Mouse (Mus musculus): ENCODE results near the gene Mmp7. TPM values are rescaled to one million over a fixed set of nuclear protein-coding genes. Genes with fewer than 3 reads are reported as not detected.

The Mmp7 gene
- polyA plus RNA-seq, 1 experiment from 2014 or later = not detected

DNA sequence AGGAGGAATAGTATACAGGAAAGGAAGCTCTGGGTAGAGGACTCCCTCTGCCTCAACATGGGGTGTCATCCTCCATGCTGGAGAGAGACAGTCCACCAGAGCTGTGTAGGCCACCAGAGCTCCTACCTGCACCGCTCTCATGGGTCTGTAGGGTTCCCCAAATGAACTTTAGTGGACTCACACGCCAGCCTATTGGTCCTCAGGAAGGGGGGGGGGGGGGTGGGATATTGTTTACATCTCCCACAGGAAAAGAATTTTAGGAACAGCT lies 23.0 kb downstream of the Mmp7 start:
- H3K27ac ChIP-seq = no peak overlapping the region
- no peak overlapping the region for H3K4me2 ChIP-seq (replicated peaks)
- no peak overlapping the region for H3K9ac ChIP-seq
- no peak for DNase-seq (ENCODE audit: low spot score)
- H3K4me3 ChIP-seq (replicated peaks; ENCODE audit: low read length) = no peak overlapping the region
- no peaks in the 10 kb centered on the region for H3K4me1 ChIP-seq (replicated peaks; ENCODE audit: control insufficient read depth, insufficient read depth, low read length)
- no peaks in the 10 kb centered on the region for H3K9me3 ChIP-seq (ENCODE audit: control insufficient read depth, low read length)
- no peaks in the 10 kb centered on the region for H3K27me3 ChIP-seq (ENCODE audit: control insufficient read depth, insufficient read depth, low read length)
- 71% methylated on average over 2 of the region's 2 CpGs for WGBS
- no peak for ATAC-seq (ENCODE audit: low FRiP score)
- H3K36me3 ChIP-seq (replicated peaks; ENCODE audit: control insufficient read depth, insufficient read depth) = no peaks in the 10 kb centered on the region

GRCm38 (mm10) chr9:7721543-7721942 lies 29.7 kb downstream of the Mmp7 start:
- Histone ChIP-seq H3K4me1 (replicated peaks; ENCODE audit: control insufficient read depth, insufficient read depth, low read length) (no peaks in the 10 kb centered on the region), H3K27me3 (ENCODE audit: control insufficient read depth, insufficient read depth, low read length) (no peaks in the 10 kb centered on the region), H3K9me3 (ENCODE audit: control insufficient read depth, low read length) (no peaks in the 10 kb centered on the region), H3K27ac (no peak overlapping the region), H3K36me3 (replicated peaks; ENCODE audit: control insufficient read depth, insufficient read depth) (no peaks in the 10 kb centered on the region), H3K4me3 (replicated peaks; ENCODE audit: low read length) (no peak overlapping the region), H3K4me2 (replicated peaks) (no peak overlapping the region), H3K9ac (no peak overlapping the region)
- 76% methylated on average over 1 of the region's 1 CpGs for WGBS
- DNase-seq (ENCODE audit: low spot score) (no peak), ATAC-seq (ENCODE audit: low FRiP score) (no peak)

DNA sequence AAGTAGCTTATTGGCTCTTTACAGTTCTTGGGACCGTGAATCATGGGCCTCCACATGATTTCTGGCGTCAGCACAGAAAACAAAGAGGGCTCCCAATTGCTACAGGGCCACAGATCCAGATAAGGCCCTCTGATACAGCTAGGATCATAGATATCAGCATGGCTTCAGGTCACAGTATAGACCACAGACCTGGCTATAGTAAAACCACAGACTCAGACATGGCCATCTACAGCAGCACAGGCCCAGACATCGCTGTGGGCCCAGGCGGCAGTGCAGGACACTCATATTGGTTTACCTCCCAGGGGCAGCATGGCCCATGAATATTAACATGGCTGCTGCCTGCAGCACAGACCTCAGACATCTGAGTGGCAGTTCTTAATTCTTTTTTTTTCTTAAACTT lies 37.1 kb downstream of the Mmp7 start:
- H3K4me1 ChIP-seq (replicated peaks; ENCODE audit: control insufficient read depth, insufficient read depth, low read length) = no peaks in the 10 kb centered on the region
- H3K9me3 ChIP-seq (ENCODE audit: control insufficient read depth, low read length) = no peaks in the 10 kb centered on the region
- H3K27ac ChIP-seq = no peak overlapping the region
- H3K4me2 ChIP-seq (replicated peaks) = no peak overlapping the region
- no peak for ATAC-seq (ENCODE audit: low FRiP score)
- H3K4me3 ChIP-seq (replicated peaks; ENCODE audit: low read length) = no peak overlapping the region
- WGBS = 72% methylated on average over 4 of the region's 4 CpGs
- H3K36me3 ChIP-seq (replicated peaks; ENCODE audit: control insufficient read depth, insufficient read depth) = no peaks in the 10 kb centered on the region
- no peaks in the 10 kb centered on the region for H3K27me3 ChIP-seq (ENCODE audit: control insufficient read depth, insufficient read depth, low read length)
- DNase-seq (ENCODE audit: low spot score) = no peak
- H3K9ac ChIP-seq = no peak overlapping the region

- Histone ChIP-seq H3K27me3 (ENCODE audit: control insufficient read depth, insufficient read depth, low read length) (no peaks in the 10 kb centered on the region), H3K4me2 (replicated peaks) (no peak overlapping the region), H3K4me3 (replicated peaks; ENCODE audit: low read length) (no peak overlapping the region), H3K9ac (no peak overlapping the region), H3K27ac (no peak overlapping the region), H3K4me1 (replicated peaks; ENCODE audit: control insufficient read depth, insufficient read depth, low read length) (no peaks in the 10 kb centered on the region), H3K9me3 (ENCODE audit: control insufficient read depth, low read length) (no peaks in the 10 kb centered on the region), H3K36me3 (replicated peaks; ENCODE audit: control insufficient read depth, insufficient read depth) (no peaks in the 10 kb centered on the region)
- 90% methylated on average over 1 of the region's 1 CpGs for WGBS
- ATAC-seq (ENCODE audit: low FRiP score) = no peak
- DNase-seq (ENCODE audit: low spot score) = no peak
These were observed 50.8 kb downstream of the Mmp7 start for GRCm38 (mm10) chr9:7742696-7743095.

GRCm38 (mm10) chr9:7744156-7744555 lies 52.3 kb downstream of the Mmp7 start:
- Histone ChIP-seq H3K9ac (no peak overlapping the region), H3K36me3 (replicated peaks; ENCODE audit: control insufficient read depth, insufficient read depth) (no peaks in the 10 kb centered on the region), H3K27me3 (ENCODE audit: control insufficient read depth, insufficient read depth, low read length) (no peaks in the 10 kb centered on the region), H3K27ac (no peak overlapping the region), H3K4me3 (replicated peaks; ENCODE audit: low read length) (no peak overlapping the region), H3K4me2 (replicated peaks) (no peak overlapping the region), H3K4me1 (replicated peaks; ENCODE audit: control insufficient read depth, insufficient read depth, low read length) (no peaks in the 10 kb centered on the region), H3K9me3 (ENCODE audit: control insufficient read depth, low read length) (no peaks in the 10 kb centered on the region)
- ATAC-seq (ENCODE audit: low FRiP score) = no peak
- no peak for DNase-seq (ENCODE audit: low spot score)
- WGBS = 62% methylated on average over 1 of the region's 1 CpGs

DNA sequence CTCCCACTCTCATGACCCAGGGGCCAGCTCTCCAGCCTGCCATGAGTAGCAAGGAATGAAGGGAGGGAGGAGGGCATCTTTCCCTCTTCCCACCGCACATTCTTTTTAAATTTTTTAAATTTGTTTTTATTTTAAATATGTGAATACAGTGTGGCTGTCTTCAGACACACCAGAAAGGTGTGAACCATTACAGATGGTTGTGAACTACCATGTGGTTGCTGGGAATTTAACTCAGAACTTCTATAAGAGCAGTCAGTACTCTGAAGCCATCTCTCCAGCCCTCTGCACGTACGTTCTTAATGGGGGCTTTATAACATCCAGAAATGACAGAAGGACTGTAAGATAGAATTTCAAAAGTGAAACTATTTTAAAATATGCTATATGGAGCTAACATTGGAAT lies 57.0 kb downstream of the Mmp7 start:
- ATAC-seq (ENCODE audit: low FRiP score) (no peak), DNase-seq (ENCODE audit: low spot score) (no peak)
- Histone ChIP-seq H3K27ac (no peak overlapping the region), H3K27me3 (ENCODE audit: control insufficient read depth, insufficient read depth, low read length) (no peaks in the 10 kb centered on the region), H3K9ac (no peak overlapping the region), H3K36me3 (replicated peaks; ENCODE audit: control insufficient read depth, insufficient read depth) (no peaks in the 10 kb centered on the region), H3K9me3 (ENCODE audit: control insufficient read depth, low read length) (no peaks in the 10 kb centered on the region), H3K4me3 (replicated peaks; ENCODE audit: low read length) (no peak overlapping the region), H3K4me1 (replicated peaks; ENCODE audit: control insufficient read depth, insufficient read depth, low read length) (no peaks in the 10 kb centered on the region), H3K4me2 (replicated peaks) (no peak overlapping the region)
- 94% methylated on average over 3 of the region's 3 CpGs for WGBS

Other genes with a start within 250 kb of the Mmp7 start
- gene Mmp3, start 246.3 kb upstream of the Mmp7 start, polyA plus RNA-seq (2014; fragmentation: Nextera tagmentation; extraction: Ambion mirVana) = not detected in 2 replicates
- gene Mmp10, start 189.7 kb upstream of the Mmp7 start, polyA plus RNA-seq (2014; fragmentation: Nextera tagmentation; extraction: Ambion mirVana) = not detected in 2 replicates
- gene Mmp8, start 133.6 kb upstream of the Mmp7 start, polyA plus RNA-seq (2014; fragmentation: Nextera tagmentation; extraction: Ambion mirVana) = 0.08 and 0.25 TPM in 2 replicates
- gene Mmp27, start 120.7 kb upstream of the Mmp7 start, polyA plus RNA-seq (2014; fragmentation: Nextera tagmentation; extraction: Ambion mirVana) = not detected in 2 replicates
- not detected in 2 replicates for gene Mmp20, start 63.9 kb upstream of the Mmp7 start, polyA plus RNA-seq (2014; fragmentation: Nextera tagmentation; extraction: Ambion mirVana)
- gene Tmem123, start 72.0 kb downstream of the Mmp7 start, polyA plus RNA-seq (2014; fragmentation: Nextera tagmentation; extraction: Ambion mirVana) = 25.6 and 28.3 TPM in 2 replicates
- gene Birc2, start 145.0 kb downstream of the Mmp7 start, polyA plus RNA-seq (2014; fragmentation: Nextera tagmentation; extraction: Ambion mirVana) = 47.7 and 48.9 TPM in 2 replicates
- gene Birc3, start 181.1 kb downstream of the Mmp7 start, polyA plus RNA-seq (2014; fragmentation: Nextera tagmentation; extraction: Ambion mirVana) = 1.7 and 2.7 TPM in 2 replicates

Data from hindbrain, embryonic 14.5 days (tissue).